Mouse (Mus musculus) adrenal gland, postnatal 36 days (tissue): Measurements from ENCODE around the gene Emp2. TPM values are rescaled to one million over a fixed set of nuclear protein-coding genes. Genes with fewer than 3 reads are reported as not detected.

ENCODE experiments used
- microRNA-seq: library from miRNA; unstranded; fragments of <30 nt; microRNA quantifications from one replicate; pipeline ENCODE4 v1.2.0, GENCODE M21; 2021
- total RNA-seq, 2 experiments: library from RNA; stranded (reverse); gene quantifications; 2 replicates each; pipeline ENCODE4 v1.2.3; 2021

Gene Emp2
- total RNA-seq, 2 experiments from 2014 or later: 6.0 to 7.0 TPM

Small RNA genes within 50 kb of the gene (microRNA-seq; reads per million reads assigned to microRNA genes)
- not detected for gene Gm22932

Other genes starting within 250 kb of the Emp2 start
- not detected for gene Rpl39l, start 143.7 kb downstream of the Emp2 start, total RNA-seq
- gene Atf7ip2, start 121.3 kb downstream of the Emp2 start, total RNA-seq: 1 to 10 TPM in 1 of 2 experiments, under 1 TPM in 1; 0.63 to 1.1 TPM
- not detected for gene Tekt5, start 81.5 kb upstream of the Emp2 start, total RNA-seq
- 10 to 100 TPM; 27.3 to 29.6 TPM for gene Nubp1, start 98.0 kb upstream of the Emp2 start, total RNA-seq
- 1 to 10 TPM; 1.2 to 1.6 TPM for gene Tvp23a, start 133.4 kb upstream of the Emp2 start, total RNA-seq
- gene Ciita, start 166.1 kb upstream of the Emp2 start, total RNA-seq: 1 to 10 TPM; 1.7 TPM
- 10 to 100 TPM; 21.0 to 22.4 TPM for gene Dexi, start 229.1 kb upstream of the Emp2 start, total RNA-seq
- gene Clec16a, start 231.4 kb upstream of the Emp2 start, total RNA-seq: 10 to 100 TPM; 37.4 to 46.9 TPM